Mouse (Mus musculus): Measurements from ENCODE around the gene Fam69a. TPM values are rescaled to one million over a fixed set of nuclear protein-coding genes. Genes with fewer than 3 reads are reported as not detected.

The Fam69a gene
- polyA plus RNA-seq (2017; shearing (Covaris generic)): 10 to 100 TPM; 58.3 to 85.5 TPM

GRCm38 (mm10) chr5:107986967-107987834 is at the start of gene Fam69a:
Gene Fam69a, minus strand, starts transcription at chr5:107987085.

GRCm38 (mm10) chr5:107900206-107901013 is 86.5 kb downstream of the Fam69a start, which contains the start of gene Rpl5:
Gene Rpl5, plus strand, starts transcription at chr5:107900502.

GRCm38 (mm10) chr5:107874561-107875260 is 112.2 kb downstream of the Fam69a start, which contains the start of gene Evi5:
Gene Evi5, minus strand, starts transcription at chr5:107875107.

Other genes starting within 250 kb of the Fam69a start
- gene Ube2d2b, start 157.0 kb downstream of the Fam69a start, polyA plus RNA-seq (2017; shearing (Covaris generic)): under 1 TPM; 0.30 to 0.39 TPM
- gene Evi5, start 112.0 kb downstream of the Fam69a start, polyA plus RNA-seq (2017; shearing (Covaris generic)): 1 to 10 TPM; 4.8 to 6.8 TPM
- 10 to 100 TPM; 15.6 to 16.4 TPM for gene Rpl5, start 86.6 kb downstream of the Fam69a start, polyA plus RNA-seq (2017; shearing (Covaris generic))
- gene Mtf2, start 78.6 kb upstream of the Fam69a start, polyA plus RNA-seq (2017; shearing (Covaris generic)): 10 to 100 TPM; 83.2 to 93.8 TPM
- gene Tmed5, start 145.5 kb upstream of the Fam69a start, polyA plus RNA-seq (2017; shearing (Covaris generic)): 10 to 100 TPM; 67.8 to 91.2 TPM
- gene Ccdc18, start 145.8 kb upstream of the Fam69a start, polyA plus RNA-seq (2017; shearing (Covaris generic)): 1 to 10 TPM; 1.3 to 1.5 TPM

Data from inflammation-experienced regulatory T-cells (primary cell).